Mouse (Mus musculus): ENCODE measurements around the gene Uck1.

GRCm38 (mm10) chr2:32254563-32254962, 5.4 kb downstream of the Uck1 start:
- TF ChIP-seq CTCF (IDR thresholded peaks at IDR 0.05; ENCODE audit: low read depth, low read length) (no peak), GATA2 (IDR thresholded peaks at IDR 0.05; ENCODE audit: borderline replicate concordance, low read depth, low read length) (no peak)
